Mouse (Mus musculus): ENCODE data around the gene Acvr2a. TPM values are rescaled to one million over a fixed set of nuclear protein-coding genes. Genes with fewer than 3 reads are reported as not detected.

Acvr2a gene
- polyA plus RNA-seq, 1 experiment from 2014 or later = 45.2 TPM

DNA sequence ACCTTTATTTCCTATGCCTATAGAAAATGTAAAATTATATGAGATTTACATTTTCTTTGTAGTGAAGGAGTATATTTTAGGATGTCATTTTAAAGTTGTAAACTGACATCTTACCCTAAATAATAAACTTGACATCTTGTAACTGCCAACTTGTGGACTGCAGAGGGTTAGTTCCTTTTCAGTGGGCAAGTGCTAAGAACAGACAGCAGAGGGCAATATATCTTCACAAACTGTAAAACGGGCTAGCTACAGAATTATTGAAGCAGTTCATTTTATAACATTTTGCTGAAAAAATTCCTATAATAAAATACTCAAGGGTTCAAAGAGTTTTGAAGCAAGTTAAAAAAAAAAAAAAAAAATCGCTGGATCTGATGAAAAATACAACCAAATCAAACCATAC, 95.0 kb downstream of the Acvr2a start:
- no peak overlapping the region for H3K4me3 ChIP-seq (replicated peaks)
- peaks cover 18% of the 10 kb centered on the region for H3K36me3 ChIP-seq
- H3K27me3 ChIP-seq (replicated peaks) = no peaks in the 10 kb centered on the region
- H3K9me3 ChIP-seq (replicated peaks) = no peaks in the 10 kb centered on the region
- no peak for ATAC-seq (ENCODE audit: low FRiP score)
- no peaks in the 10 kb centered on the region for H3K4me1 ChIP-seq
- no peak overlapping the region for H3K27ac ChIP-seq (replicated peaks)
- no peak overlapping the region for H3K4me2 ChIP-seq
- no peak overlapping the region for H3K9ac ChIP-seq (replicated peaks)
- 49% methylated on average over 2 of the region's 2 CpGs for whole genome bisulfite sequencing

DNA sequence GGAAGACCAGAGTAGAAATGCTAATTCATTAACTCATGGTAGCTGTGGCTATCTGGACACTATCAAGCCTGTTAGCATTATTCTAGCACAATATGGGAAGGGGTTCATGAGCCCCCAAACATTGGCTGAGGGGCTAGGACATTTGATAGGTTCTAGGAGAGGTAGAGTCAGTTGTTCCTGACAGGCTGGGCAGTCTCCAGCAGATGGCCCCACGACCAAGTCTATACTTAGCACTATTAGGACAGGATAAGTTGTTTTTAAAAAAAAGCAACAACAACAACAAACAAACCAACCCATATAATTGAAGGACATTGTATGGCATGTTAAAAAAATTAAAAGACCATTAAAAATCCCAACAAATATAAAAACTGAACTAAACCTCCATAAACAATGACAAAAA, 100.3 kb downstream of the Acvr2a start:
- no peak for ATAC-seq (ENCODE audit: low FRiP score)
- WGBS = 89% methylated on average over 1 of the region's 1 CpGs
- Histone ChIP-seq H3K9me3 (replicated peaks) (no peaks in the 10 kb centered on the region), H3K36me3 (peaks cover 16% of the 10 kb centered on the region), H3K4me2 (no peak overlapping the region), H3K9ac (replicated peaks) (no peak overlapping the region), H3K4me1 (no peaks in the 10 kb centered on the region), H3K27ac (replicated peaks) (no peak overlapping the region), H3K27me3 (replicated peaks) (no peaks in the 10 kb centered on the region), H3K4me3 (replicated peaks) (no peak overlapping the region)

GRCm38 (mm10) chr2:48915832-48916231, 101.9 kb downstream of the Acvr2a start:
- H3K4me2 ChIP-seq = no peak overlapping the region
- no peak for ATAC-seq (ENCODE audit: low FRiP score)
- peaks cover 16% of the 10 kb centered on the region for H3K36me3 ChIP-seq
- H3K27me3 ChIP-seq (replicated peaks) = no peaks in the 10 kb centered on the region
- H3K27ac ChIP-seq (replicated peaks) = no peak overlapping the region
- no peaks in the 10 kb centered on the region for H3K4me1 ChIP-seq
- no peak overlapping the region for H3K4me3 ChIP-seq (replicated peaks)
- H3K9ac ChIP-seq (replicated peaks) = no peak overlapping the region
- H3K9me3 ChIP-seq (replicated peaks) = no peaks in the 10 kb centered on the region

- Histone ChIP-seq H3K9me3 (replicated peaks) (no peaks in the 10 kb centered on the region), H3K27me3 (replicated peaks) (no peaks in the 10 kb centered on the region), H3K4me1 (no peaks in the 10 kb centered on the region), H3K27ac (replicated peaks) (no peak overlapping the region), H3K36me3 (peaks cover 16% of the 10 kb centered on the region), H3K4me3 (replicated peaks) (no peak overlapping the region), H3K4me2 (no peak overlapping the region), H3K9ac (replicated peaks) (no peak overlapping the region)
- 98% methylated on average over 2 of the region's 2 CpGs for WGBS
- no peak for ATAC-seq (ENCODE audit: low FRiP score)
These were observed 121.1 kb downstream of the Acvr2a start for GRCm38 (mm10) chr2:48935058-48935457.

GRCm38 (mm10) chr2:48947761-48948160, 133.9 kb downstream of the Acvr2a start:
- Histone ChIP-seq H3K27me3 (replicated peaks) (no peaks in the 10 kb centered on the region), H3K9me3 (replicated peaks) (no peaks in the 10 kb centered on the region), H3K27ac (replicated peaks) (no peak overlapping the region), H3K4me3 (replicated peaks) (peak overlapping the region; percentile 91), H3K9ac (replicated peaks) (0 out of 2 replicates have a peak overlapping the region, but pooled peaks have one; percentile 20), H3K4me2 (peak overlapping the region; percentile 75), H3K4me1 (peaks cover 17% of the 10 kb centered on the region), H3K36me3 (no peaks in the 10 kb centered on the region)
- WGBS = 55% methylated on average over 3 of the region's 3 CpGs
- no peak for ATAC-seq (ENCODE audit: low FRiP score)

- peak within 1 kb of the TSS; percentile 91 for H3K4me3 ChIP-seq (replicated peaks)
- under 1% methylated on average over 47 of the region's 49 CpGs for WGBS
- no peaks in the 10 kb centered on the region for H3K27me3 ChIP-seq (replicated peaks)
- H3K9me3 ChIP-seq (replicated peaks) = no peaks in the 10 kb centered on the region
- peaks cover 19% of the 10 kb centered on the region for H3K4me1 ChIP-seq
- H3K27ac ChIP-seq (replicated peaks) = peak within 1 kb of the TSS; percentile 97
- peak; percentile 99 for ATAC-seq (ENCODE audit: low FRiP score)
- no peaks in the 10 kb centered on the region for H3K36me3 ChIP-seq
- peak within 1 kb of the TSS; percentile 75 for H3K4me2 ChIP-seq
- H3K9ac ChIP-seq (replicated peaks) = peak within 1 kb of the TSS; percentile 97
These were observed 135.1 kb downstream of the Acvr2a start, which contains the start of gene Mbd5 for GRCm38 (mm10) chr2:48948841-48949584. Gene Mbd5, plus strand, starts transcription at chr2:48949508.

GRCm38 (mm10) chr2:48949743-48950251, 135.9 kb downstream of the Acvr2a start:
- Histone ChIP-seq H3K4me2 (peak overlapping the region; percentile 62), H3K27ac (replicated peaks) (peak overlapping the region; percentile 97), H3K4me3 (replicated peaks) (peak overlapping the region; percentile 91), H3K9ac (replicated peaks) (peak overlapping the region; percentile 92), H3K27me3 (replicated peaks) (no peaks in the 10 kb centered on the region), H3K36me3 (no peaks in the 10 kb centered on the region), H3K4me1 (peaks cover 19% of the 10 kb centered on the region), H3K9me3 (replicated peaks) (no peaks in the 10 kb centered on the region)
- peak; percentile 78 for ATAC-seq (ENCODE audit: low FRiP score)
- under 1% methylated on average over 9 of the region's 9 CpGs for WGBS

GRCm38 (mm10) chr2:48950252-48950315, 136.2 kb downstream of the Acvr2a start, which contains the start of gene Orc4:
Gene Orc4, minus strand, starts transcription at chr2:48950277.
- peak within 1 kb of the TSS; percentile 62 for H3K4me2 ChIP-seq
- peak within 1 kb of the TSS; percentile 97 for H3K27ac ChIP-seq (replicated peaks)
- ATAC-seq (ENCODE audit: low FRiP score) = no peak
- peak within 1 kb of the TSS; percentile 92 for H3K9ac ChIP-seq (replicated peaks)
- H3K9me3 ChIP-seq (replicated peaks) = no peaks in the 10 kb centered on the region
- H3K36me3 ChIP-seq = no peaks in the 10 kb centered on the region
- H3K4me3 ChIP-seq (replicated peaks) = peak within 1 kb of the TSS; percentile 91
- peaks cover 19% of the 10 kb centered on the region for H3K4me1 ChIP-seq
- no peaks in the 10 kb centered on the region for H3K27me3 ChIP-seq (replicated peaks)
- 5% methylated on average over 2 of the region's 2 CpGs for WGBS

DNA sequence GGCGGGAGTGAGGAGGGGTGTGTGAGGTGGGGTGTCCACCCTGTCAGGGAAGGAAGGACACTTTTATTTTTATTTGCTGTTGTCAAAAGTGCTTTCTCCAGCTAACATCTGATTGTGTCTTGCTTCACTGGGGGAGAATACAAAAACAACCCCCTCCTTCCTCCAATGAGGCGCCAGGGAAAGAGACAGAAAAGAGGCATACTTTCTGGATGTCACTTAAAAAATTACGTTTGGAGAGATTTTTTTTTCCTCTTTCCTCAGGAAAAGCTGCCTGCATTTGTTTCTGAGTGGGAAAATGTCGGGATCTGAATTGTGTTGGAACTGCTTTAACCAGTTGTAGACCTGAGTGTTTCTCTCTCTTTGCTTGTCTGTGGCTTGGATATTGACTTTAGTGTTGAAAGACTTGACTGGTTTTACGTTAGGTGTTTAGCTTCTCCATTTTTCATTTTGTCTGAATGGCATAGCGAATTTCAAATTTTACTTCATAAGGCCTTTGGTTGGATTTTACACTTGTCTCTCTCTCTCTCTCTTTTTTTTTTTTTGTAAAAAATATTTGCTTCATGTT, 136.5 kb downstream of the Acvr2a start:
- H3K36me3 ChIP-seq = no peaks in the 10 kb centered on the region
- H3K9ac ChIP-seq (replicated peaks) = peak overlapping the region; percentile 92
- no peak for ATAC-seq (ENCODE audit: low FRiP score)
- peak overlapping the region; percentile 91 for H3K4me3 ChIP-seq (replicated peaks)
- H3K9me3 ChIP-seq (replicated peaks) = no peaks in the 10 kb centered on the region
- peak overlapping the region; percentile 62 for H3K4me2 ChIP-seq
- H3K27ac ChIP-seq (replicated peaks) = peak overlapping the region; percentile 97
- H3K4me1 ChIP-seq = peaks cover 19% of the 10 kb centered on the region
- WGBS = 9% methylated on average over 5 of the region's 6 CpGs
- no peaks in the 10 kb centered on the region for H3K27me3 ChIP-seq (replicated peaks)

Other genes with a start within 250 kb of the Acvr2a start
- 35.4 and 44.0 TPM in 2 replicates for gene Mbd5, start 135.4 kb downstream of the Acvr2a start, polyA plus RNA-seq (2015; fragmentation: Nextera tagmentation; extraction: Ambion mirVana)
- 88.4 and 89.2 TPM in 2 replicates for gene Orc4, start 136.2 kb downstream of the Acvr2a start, polyA plus RNA-seq (2015; fragmentation: Nextera tagmentation; extraction: Ambion mirVana)

All from neural tube, embryonic 15.5 days (tissue).